Mouse (Mus musculus): Measurements from ENCODE around the gene Rhot2. TPM values are rescaled to one million over a fixed set of nuclear protein-coding genes. Genes with fewer than 3 reads are reported as not detected.

Gene Rhot2
- polyA plus RNA-seq, 1 experiment = 48.3 TPM

- H3ac ChIP-seq (ENCODE audit: control insufficient read depth, insufficient read length) = no peak overlapping the region
- TF ChIP-seq SRF (IDR thresholded peaks at IDR 0.05; ENCODE audit: control insufficient read depth, insufficient read length, low read depth) = no peak
- TF ChIP-seq POLR2A (IDR thresholded peaks at IDR 0.05; ENCODE audit: insufficient read length, low read depth) = peak; percentile 26
- peaks cover 37% of the 10 kb centered on the region for H3K79me2 ChIP-seq (ENCODE audit: control insufficient read depth, insufficient read depth)
- peak overlapping the region; percentile 32 for H3K4me3 ChIP-seq
- H3K27me3 ChIP-seq (ENCODE audit: control insufficient read depth, insufficient read depth, insufficient read length) = no peaks in the 10 kb centered on the region
- H3K36me3 ChIP-seq (ENCODE audit: control insufficient read depth, insufficient read depth) = no peaks in the 10 kb centered on the region
- no peak overlapping the region for H3K4me2 ChIP-seq (ENCODE audit: low read depth)
Measured at GRCm38 (mm10) chr17:25830200-25830753, 14.4 kb downstream of the Rhot2 start.

- TF ChIP-seq USF1 (IDR thresholded peaks at IDR 0.05; ENCODE audit: low read depth) (no peak), REST (IDR thresholded peaks at IDR 0.05; ENCODE audit: insufficient read depth, insufficient read length) (no peak), POLR2A (IDR thresholded peaks at IDR 0.05; ENCODE audit: insufficient read length, low read depth) (peak; percentile 13), POLR2AphosphoS2 (IDR thresholded peaks at IDR 0.05; ENCODE audit: insufficient read length, low read depth) (peak; percentile 74)
- Histone ChIP-seq H3K27me3 (ENCODE audit: control insufficient read depth, insufficient read depth, insufficient read length) (no peaks in the 10 kb centered on the region), H3K4me3 (peak overlapping the region; percentile 32), H3K4me2 (ENCODE audit: low read depth) (peak overlapping the region; percentile 62), H3K36me3 (ENCODE audit: control insufficient read depth, insufficient read depth) (no peaks in the 10 kb centered on the region), H3K79me2 (ENCODE audit: control insufficient read depth, insufficient read depth) (peaks cover 35% of the 10 kb centered on the region), H3ac (ENCODE audit: control insufficient read depth, insufficient read length) (peak overlapping the region; percentile 13)
Measured at GRCm38 (mm10) chr17:25829558-25830017, 15.1 kb downstream of the Rhot2 start.

DNA sequence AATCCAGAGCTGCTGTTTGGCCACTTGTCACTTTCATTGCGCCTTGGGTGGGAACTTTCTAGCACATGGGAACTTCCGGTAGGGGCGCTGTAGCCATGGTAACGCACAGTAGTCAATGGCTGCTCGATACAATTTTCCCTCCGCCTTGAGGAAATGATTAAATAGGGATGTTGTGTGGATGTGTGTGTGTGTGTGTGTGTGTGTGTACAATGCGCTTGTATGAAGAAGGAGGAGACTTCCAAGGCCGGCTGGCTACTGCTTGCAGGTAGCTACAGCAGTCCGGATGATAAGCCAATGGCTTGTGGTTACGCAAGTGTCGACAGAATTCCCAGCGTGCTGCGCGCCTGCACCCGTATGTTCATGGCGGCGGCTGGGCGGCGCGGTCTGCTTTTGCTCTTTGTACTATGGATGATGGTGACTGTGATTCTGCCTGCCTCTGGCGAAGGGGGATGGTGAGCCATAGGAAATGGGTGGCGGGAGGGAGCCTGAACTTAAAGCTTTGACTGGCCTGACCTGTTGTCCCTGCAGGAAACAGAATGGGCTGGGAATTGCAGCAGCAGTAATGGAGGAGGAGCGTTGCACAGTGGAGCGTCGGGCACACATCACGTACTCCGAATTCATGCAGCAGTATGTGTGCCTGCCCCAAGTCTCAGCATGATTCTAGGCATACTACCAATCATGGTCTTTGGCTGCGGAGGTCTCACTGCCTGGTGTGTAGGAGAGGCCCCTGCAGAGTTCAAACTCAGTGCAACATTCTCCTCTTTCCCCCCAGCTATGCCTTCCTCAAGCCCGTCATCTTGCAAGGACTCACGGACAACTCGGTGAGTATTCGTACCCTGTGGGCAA is 15.7 kb downstream of the Rhot2 start, which contains the start of gene Jmjd8:
Gene Jmjd8 (plus strand): TSS at position 156 of the 846 bp plus-strand sequence.
- Histone ChIP-seq H3K79me2 (ENCODE audit: control insufficient read depth, insufficient read depth) (peaks cover 28% of the 10 kb centered on the region), H3K36me3 (ENCODE audit: control insufficient read depth, insufficient read depth) (no peaks in the 10 kb centered on the region), H3K4me3 (peak within 1 kb of the TSS; percentile 32), H3ac (ENCODE audit: control insufficient read depth, insufficient read length) (peak within 1 kb of the TSS; percentile 13), H3K27me3 (ENCODE audit: control insufficient read depth, insufficient read depth, insufficient read length) (no peaks in the 10 kb centered on the region), H3K4me2 (ENCODE audit: low read depth) (peak within 1 kb of the TSS; percentile 62)
- TF ChIP-seq CEBPB (IDR thresholded peaks at IDR 0.05; ENCODE audit: insufficient read depth, poor library complexity, severe bottlenecking) (0 out of 2 replicates have a peak, but pooled peaks have one; percentile 19), POLR2A (IDR thresholded peaks at IDR 0.05; ENCODE audit: insufficient read length, low read depth) (peak; percentile 74), TCF3 (IDR thresholded peaks at IDR 0.05; ENCODE audit: insufficient read length, low read depth) (no peak), E2F4 (IDR thresholded peaks at IDR 0.05; ENCODE audit: insufficient read depth) (no peak), MYOG (IDR thresholded peaks at IDR 0.05; ENCODE audit: control insufficient read depth in 1 of 3, insufficient read depth in 1 of 3, insufficient read length in 2 of 3, low read depth in 2 of 3) (no peak), SRF (IDR thresholded peaks at IDR 0.05; ENCODE audit: control insufficient read depth, insufficient read length, low read depth) (no peak), POLR2AphosphoS2 (IDR thresholded peaks at IDR 0.05; ENCODE audit: insufficient read length, low read depth) (peak; percentile 74), TCF12 (IDR thresholded peaks at IDR 0.05; ENCODE audit: insufficient read depth, poor library complexity, severe bottlenecking) (no peak)

DNA sequence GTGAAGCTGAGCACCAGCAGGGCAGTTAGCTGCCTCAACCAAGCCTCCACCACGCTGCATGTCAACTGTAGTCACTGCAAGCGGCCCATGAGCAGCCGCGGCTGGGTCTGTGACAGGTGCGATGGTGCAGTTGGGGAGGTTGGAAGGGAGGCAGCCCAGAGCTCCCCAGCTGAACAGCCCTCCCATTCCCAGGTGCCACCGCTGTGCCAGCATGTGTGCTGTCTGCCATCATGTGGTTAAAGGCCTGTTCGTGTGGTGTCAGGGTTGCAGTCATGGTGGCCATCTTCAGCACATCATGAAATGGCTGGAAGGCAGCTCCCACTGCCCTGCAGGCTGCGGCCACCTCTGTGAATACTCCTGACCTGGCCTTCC is 16.4 kb downstream of the Rhot2 start:
- Histone ChIP-seq H3K4me3 (peak overlapping the region; percentile 32), H3K4me2 (ENCODE audit: low read depth) (peak overlapping the region; percentile 62), H3K27me3 (ENCODE audit: control insufficient read depth, insufficient read depth, insufficient read length) (no peaks in the 10 kb centered on the region), H3K79me2 (ENCODE audit: control insufficient read depth, insufficient read depth) (peaks cover 23% of the 10 kb centered on the region), H3K36me3 (ENCODE audit: control insufficient read depth, insufficient read depth) (no peaks in the 10 kb centered on the region), H3ac (ENCODE audit: control insufficient read depth, insufficient read length) (no peak overlapping the region)
- TF ChIP-seq MYOG (IDR thresholded peaks at IDR 0.05; ENCODE audit: control insufficient read depth in 1 of 3, insufficient read depth in 1 of 3, insufficient read length in 2 of 3, low read depth in 2 of 3) (peak in 2 of 3 experiments; percentile 12 to 54), E2F4 (IDR thresholded peaks at IDR 0.05; ENCODE audit: insufficient read depth) (no peak), MYOD1 (IDR thresholded peaks at IDR 0.05; ENCODE audit: control insufficient read depth in 1 of 3, insufficient read length in 2 of 3, low read depth in 2 of 3) (peak in 1 of 3 experiments; percentile 3), SRF (IDR thresholded peaks at IDR 0.05; ENCODE audit: control insufficient read depth, insufficient read length, low read depth) (no peak), POLR2AphosphoS2 (IDR thresholded peaks at IDR 0.05; ENCODE audit: insufficient read length, low read depth) (peak; percentile 74), USF1 (IDR thresholded peaks at IDR 0.05; ENCODE audit: low read depth) (no peak)

DNA sequence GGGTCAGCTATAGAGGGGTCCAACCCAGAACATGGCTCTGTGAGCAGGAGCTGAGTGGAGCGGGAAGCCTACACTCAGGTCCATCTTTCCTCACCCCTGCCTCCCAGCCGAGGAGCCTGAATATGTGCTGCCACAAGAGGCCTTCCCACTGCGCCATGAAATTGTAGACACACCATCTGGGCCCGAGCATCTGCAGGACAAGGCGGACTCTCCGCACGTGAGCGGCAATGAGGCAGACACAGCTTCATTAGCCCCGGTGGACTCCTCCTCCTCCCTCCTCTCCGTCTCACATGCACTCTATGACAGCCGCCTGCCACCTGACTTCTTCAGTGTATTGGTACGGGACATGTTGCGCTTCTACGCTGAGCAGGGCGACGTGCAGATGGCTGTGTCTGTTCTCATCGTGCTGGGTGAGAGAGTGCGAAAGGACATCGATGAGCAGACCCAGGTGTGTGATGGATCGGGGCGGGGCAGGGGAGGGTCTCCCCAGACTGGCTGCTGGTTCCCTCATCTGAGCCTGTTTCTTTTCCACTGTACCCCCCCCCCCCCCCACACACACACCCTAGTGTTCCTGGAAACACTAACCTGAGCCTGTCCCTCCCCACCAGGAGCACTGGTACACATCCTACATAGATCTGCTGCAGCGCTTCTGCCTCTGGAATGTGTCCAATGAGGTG is 17.0 kb downstream of the Rhot2 start:
- Histone ChIP-seq H3K79me2 (ENCODE audit: control insufficient read depth, insufficient read depth) (peaks cover 23% of the 10 kb centered on the region), H3K4me3 (no peak overlapping the region), H3ac (ENCODE audit: control insufficient read depth, insufficient read length) (no peak overlapping the region), H3K4me2 (ENCODE audit: low read depth) (no peak overlapping the region), H3K36me3 (ENCODE audit: control insufficient read depth, insufficient read depth) (no peaks in the 10 kb centered on the region), H3K27me3 (ENCODE audit: control insufficient read depth, insufficient read depth, insufficient read length) (no peaks in the 10 kb centered on the region)
- TF ChIP-seq REST (IDR thresholded peaks at IDR 0.05; ENCODE audit: insufficient read depth, insufficient read length) (no peak), MYOG (IDR thresholded peaks at IDR 0.05; ENCODE audit: control insufficient read depth in 1 of 3, insufficient read depth in 1 of 3, insufficient read length in 2 of 3, low read depth in 2 of 3) (no peak), MYOD1 (IDR thresholded peaks at IDR 0.05; ENCODE audit: control insufficient read depth in 1 of 3, insufficient read length in 2 of 3, low read depth in 2 of 3) (no peak), USF1 (IDR thresholded peaks at IDR 0.05; ENCODE audit: low read depth) (no peak), E2F4 (IDR thresholded peaks at IDR 0.05; ENCODE audit: insufficient read depth) (no peak), CEBPB (IDR thresholded peaks at IDR 0.05; ENCODE audit: insufficient read depth, poor library complexity, severe bottlenecking) (no peak), SRF (IDR thresholded peaks at IDR 0.05; ENCODE audit: control insufficient read depth, insufficient read length, low read depth) (no peak), TCF3 (IDR thresholded peaks at IDR 0.05; ENCODE audit: insufficient read length, low read depth) (no peak), TCF12 (IDR thresholded peaks at IDR 0.05; ENCODE audit: insufficient read depth, poor library complexity, severe bottlenecking) (no peak), POLR2AphosphoS2 (IDR thresholded peaks at IDR 0.05; ENCODE audit: insufficient read length, low read depth) (no peak), MAX (IDR thresholded peaks at IDR 0.05; ENCODE audit: low read depth) (no peak), POLR2A (IDR thresholded peaks at IDR 0.05; ENCODE audit: insufficient read length, low read depth) (no peak)
